Mouse (Mus musculus) layer of hippocampus, adult 18-20 months (tissue): ENCODE measurements around the gene Fam114a2. TPM values are rescaled to one million over a fixed set of nuclear protein-coding genes. Genes with fewer than 3 reads are reported as not detected.

Source experiments
- DNase-seq, 2 experiments: peaks; one replicate each; pipeline ENCODE4 v3.0.0; 2022; ENCODE audit warnings: low spot score in 2 of 2
- total RNA-seq, 2 experiments: library from RNA; stranded (reverse); gene quantifications; 2 replicates each; pipeline ENCODE4 v1.2.3; 2021

The Fam114a2 gene
- total RNA-seq, 2 experiments from 2014 or later, result 36.5 to 40.3 TPM

- peak in 1 of 2 experiments; percentile 28 for DNase-seq
Measured at GRCm38 (mm10) chr11:57521206-57521605, 2.8 kb upstream of the Fam114a2 start.

- no peak for DNase-seq
Measured at GRCm38 (mm10) chr11:57519304-57519703, 887 bp upstream of the Fam114a2 start.

GRCm38 (mm10) chr11:57518751-57519148, 333 bp upstream of the Fam114a2 start:
- no peak for DNase-seq

DNA sequence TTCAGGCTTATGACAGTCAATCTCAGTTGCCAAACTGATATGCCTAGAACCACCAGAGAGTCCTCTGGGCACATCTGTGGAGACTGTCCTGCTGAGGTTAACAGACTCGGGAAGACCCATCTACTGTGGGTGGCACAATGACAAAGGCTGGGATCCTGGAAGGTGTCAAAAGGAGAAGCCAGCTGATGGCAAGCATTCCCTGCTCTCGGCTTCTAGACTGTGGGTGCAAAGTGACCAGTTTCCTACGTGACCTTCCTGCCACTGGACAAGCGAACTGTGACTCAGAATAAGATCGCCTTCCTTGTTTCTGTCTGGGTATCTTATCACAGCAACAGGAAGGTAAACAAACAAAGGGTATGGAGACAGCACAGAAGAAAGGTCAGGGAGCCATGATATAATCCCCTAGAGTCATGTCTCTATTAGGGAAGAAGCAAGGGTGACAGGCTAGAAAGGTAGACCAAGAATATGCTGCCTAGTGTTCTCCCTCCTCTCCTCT, 1.4 kb downstream of the Fam114a2 start:
- DNase-seq, result no peak

DNA sequence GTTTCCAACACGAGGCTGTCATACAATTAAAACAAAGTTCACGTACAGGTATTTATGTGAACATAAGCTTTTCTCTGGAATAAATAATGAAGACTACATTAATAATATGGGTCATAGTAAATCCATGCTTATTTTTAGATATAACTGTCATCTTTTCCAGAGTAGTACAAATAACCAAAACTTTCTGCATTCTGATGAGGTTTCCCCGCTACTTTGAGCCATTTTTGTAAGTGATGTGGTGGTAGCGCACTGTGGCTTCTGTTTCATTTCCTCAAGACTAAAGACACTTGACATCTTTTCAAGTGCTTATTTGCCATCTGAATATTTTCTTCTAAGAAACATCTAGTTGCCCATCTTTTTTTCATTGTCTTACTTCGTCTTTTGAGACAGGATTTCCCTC, 3.2 kb downstream of the Fam114a2 start:
- DNase-seq, result no peak

DNA sequence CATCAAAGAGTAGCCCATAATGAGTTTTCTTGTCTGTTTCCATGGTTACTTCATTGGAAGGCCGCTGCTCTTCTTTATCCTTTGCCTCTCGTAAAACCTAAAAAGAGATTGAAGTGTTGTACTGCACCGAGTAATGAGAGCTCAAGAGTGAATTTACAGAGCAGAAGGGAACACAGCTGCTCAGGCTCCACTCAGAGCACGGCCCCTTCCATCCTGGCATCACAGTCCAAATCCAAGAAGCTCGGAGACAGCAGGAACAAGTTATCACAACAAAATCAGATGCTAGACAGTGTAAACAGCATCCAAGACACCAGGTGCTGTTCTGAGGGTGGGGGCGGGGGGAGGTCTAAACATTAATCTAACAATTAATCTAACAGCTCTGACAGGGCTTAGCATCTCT, 11.5 kb downstream of the Fam114a2 start:
- peak; percentile 32 to 65 for DNase-seq

- DNase-seq, result peak in 1 of 2 experiments; percentile 16
Measured at GRCm38 (mm10) chr11:57503155-57503554, 15.3 kb downstream of the Fam114a2 start.

DNA sequence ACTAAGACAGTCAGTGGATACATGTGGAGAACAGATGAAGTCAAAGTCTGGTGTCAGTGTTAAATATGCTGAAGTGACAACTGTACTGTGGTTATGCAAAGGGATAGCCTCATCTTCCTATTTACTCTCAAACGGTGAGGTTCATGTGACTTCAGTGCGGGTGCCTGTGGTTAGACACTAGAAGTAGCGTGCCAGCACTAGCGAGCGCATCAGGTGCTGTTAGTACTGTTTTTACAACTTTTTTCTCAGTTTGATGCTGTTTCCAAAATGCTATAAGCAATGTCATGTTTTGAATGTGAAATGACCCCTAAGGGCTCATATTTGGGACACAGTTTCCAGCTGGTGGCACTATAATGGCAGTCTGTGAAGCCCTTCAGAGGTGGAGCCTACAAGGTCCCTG, 20.2 kb downstream of the Fam114a2 start:
- no peak for DNase-seq

DNA sequence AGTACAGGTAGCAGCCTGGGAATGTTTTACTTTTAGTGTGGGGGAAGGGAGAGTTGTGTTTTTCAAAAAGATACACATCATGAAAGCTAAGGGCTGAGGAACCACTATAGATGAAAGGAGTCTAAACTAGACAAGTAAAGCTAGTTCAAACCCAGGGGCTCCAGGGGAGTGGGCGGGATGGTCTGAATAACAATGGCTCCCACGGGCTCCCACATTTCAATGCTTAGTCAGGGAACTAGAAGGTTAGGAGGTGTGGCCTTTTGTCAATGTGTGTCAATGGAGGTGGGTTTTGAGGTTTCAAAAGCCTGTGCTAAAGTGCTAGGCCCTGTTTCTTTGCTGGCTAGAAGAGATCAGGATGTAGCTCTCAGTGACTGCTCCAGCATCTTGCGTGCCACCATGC, 20.7 kb downstream of the Fam114a2 start:
- no peak for DNase-seq

- no peak for DNase-seq
Measured at GRCm38 (mm10) chr11:57496462-57497039, 21.9 kb downstream of the Fam114a2 start.

DNA sequence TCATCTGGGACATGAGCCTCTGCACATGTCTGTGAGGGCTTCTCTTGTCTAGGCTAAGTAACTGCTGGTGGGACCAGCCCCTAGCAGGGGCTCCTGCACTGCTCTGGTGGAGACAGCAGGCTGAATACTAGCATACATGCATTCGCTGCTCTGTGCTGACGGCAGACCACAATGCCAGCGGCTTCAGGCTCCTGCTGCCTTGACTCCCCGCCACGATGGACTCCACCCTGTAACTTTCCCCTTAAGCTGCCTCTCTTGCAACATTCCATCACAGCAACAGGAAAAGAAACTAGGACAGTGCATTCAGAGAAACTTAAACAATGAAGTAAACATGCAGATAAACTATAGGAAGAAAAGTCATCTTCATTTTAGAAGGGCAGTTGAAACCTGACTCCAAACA, 30.0 kb downstream of the Fam114a2 start:
- no peak for DNase-seq

- DNase-seq, result no peak
Measured at GRCm38 (mm10) chr11:57478077-57478476, 40.3 kb downstream of the Fam114a2 start.

- DNase-seq, result peak in 1 of 2 experiments; percentile 76
Measured at GRCm38 (mm10) chr11:57475119-57475518, 43.3 kb downstream of the Fam114a2 start.

DNA sequence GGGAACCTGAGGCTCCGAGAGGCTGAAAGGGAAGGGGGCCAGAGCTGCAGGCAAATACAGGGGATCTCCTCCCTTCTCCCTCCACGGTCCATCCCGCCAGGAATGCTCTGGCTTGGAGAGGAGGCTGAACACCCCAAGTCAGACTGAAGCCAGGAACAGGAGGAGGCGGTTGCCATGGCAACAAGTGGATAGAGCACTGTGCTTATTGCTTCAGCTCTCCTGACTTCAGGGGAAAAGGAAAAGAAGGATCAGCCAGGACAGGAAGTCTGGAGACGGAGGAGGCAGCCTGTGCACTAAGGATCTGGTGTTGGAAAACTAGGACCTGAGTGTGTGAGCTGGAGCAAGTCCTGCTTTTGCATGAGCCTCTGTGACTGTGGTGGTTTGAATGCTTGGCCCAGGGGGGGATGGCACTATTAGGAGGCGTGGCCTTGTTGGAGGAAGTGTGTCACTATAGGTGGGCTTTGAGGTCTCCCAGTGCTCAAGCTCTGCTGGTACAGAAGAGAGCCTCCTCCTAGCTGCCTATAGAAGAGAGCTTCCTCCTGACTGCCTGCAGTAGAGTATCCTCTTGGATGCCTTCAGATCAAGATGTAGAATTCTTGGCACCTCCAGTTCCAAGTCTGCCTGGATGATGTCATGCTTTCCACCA, 44.0 kb downstream of the Fam114a2 start:
- DNase-seq, result peak; percentile 58 to 77

- peak in 1 of 2 experiments; percentile 52 for DNase-seq
Measured at GRCm38 (mm10) chr11:57470979-57471378, 47.4 kb downstream of the Fam114a2 start.

GRCm38 (mm10) chr11:57470056-57470455, 48.4 kb downstream of the Fam114a2 start:
- no peak for DNase-seq

DNA sequence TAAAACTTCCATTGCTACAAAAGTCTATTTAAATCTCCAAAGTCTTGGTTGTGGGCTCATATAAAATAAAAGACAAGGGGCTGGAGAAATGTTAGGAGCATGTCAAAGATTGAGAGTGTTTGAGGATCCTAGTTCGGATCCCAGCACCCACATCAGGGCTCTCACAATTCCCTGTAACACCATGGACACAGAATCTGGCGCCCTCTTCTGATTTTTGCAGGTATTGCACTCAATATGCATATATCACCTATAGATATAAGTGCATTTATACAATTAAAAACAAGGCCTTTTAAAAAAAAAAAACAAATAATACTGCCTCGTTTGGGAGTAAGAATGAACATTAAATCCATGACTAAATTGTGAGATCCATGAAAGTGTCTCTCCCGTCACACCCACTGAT, 49.7 kb downstream of the Fam114a2 start:
- DNase-seq, result no peak

- DNase-seq, result peak; percentile 53 to 75
Measured at GRCm38 (mm10) chr11:57467159-57468110, 51.0 kb downstream of the Fam114a2 start.

GRCm38 (mm10) chr11:57465844-57466243, 52.6 kb downstream of the Fam114a2 start:
- DNase-seq, result no peak

- no peak for DNase-seq
Measured at GRCm38 (mm10) chr11:57465025-57465424, 53.4 kb downstream of the Fam114a2 start.

- DNase-seq, result no peak
Measured at GRCm38 (mm10) chr11:57459759-57460158, 58.7 kb downstream of the Fam114a2 start.

- DNase-seq, result no peak
Measured at GRCm38 (mm10) chr11:57454421-57454820, 64.0 kb downstream of the Fam114a2 start.
